Mouse (Mus musculus): Measurements from ENCODE around the gene Rrad. TPM values are rescaled to one million over a fixed set of nuclear protein-coding genes. Genes with fewer than 3 reads are reported as not detected.

Gene Rrad
- total RNA-seq, 4 experiments from 2014 or later, result 2.0 to 3.3 (median 2.5) TPM

Other genes starting within 250 kb of the Rrad start
- gene Cmtm4, start 235.5 kb downstream of the Rrad start, total RNA-seq (2022), result 10 to 100 TPM; 73.0 to 80.9 (median 75.9) TPM
- 100 to 1,000 TPM; 254 to 332 (median 270) TPM for gene Dync1li2, start 188.3 kb downstream of the Rrad start, total RNA-seq (2022)
- gene Terb1, start 121.4 kb downstream of the Rrad start, total RNA-seq (2022), result 1 to 10 TPM; 1.8 to 2.4 (median 2.1) TPM
- gene Nae1, start 96.7 kb downstream of the Rrad start, total RNA-seq (2022), result 10 to 100 TPM; 48.5 to 59.2 (median 55.1) TPM
- gene Car7, start 96.6 kb downstream of the Rrad start, total RNA-seq (2022), result 10 to 100 TPM; 22.8 to 28.3 (median 26.8) TPM
- gene Pdp2, start 39.9 kb downstream of the Rrad start, total RNA-seq (2022), result 10 to 100 TPM in 3 of 4 experiments, 1 to 10 TPM in 1; 9.0 to 11.6 (median 10.4) TPM
- gene Cdh16, start 6.9 kb downstream of the Rrad start, total RNA-seq (2022), result not detected
- gene Ciao2b, start 10.6 kb upstream of the Rrad start, total RNA-seq (2022), result 10 to 100 TPM; 28.4 to 34.8 (median 31.5) TPM
- gene Ces2a, start 102.7 kb upstream of the Rrad start, total RNA-seq (2022), result not detected
- gene Ces2b, start 200.2 kb upstream of the Rrad start, total RNA-seq (2022), result under 1 TPM in 3 of 4 experiments, not detected in 1; 0.14 to 0.19 (median 0.18) TPM
- not detected for gene Ces2c, start 215.7 kb upstream of the Rrad start, total RNA-seq (2022)

Data from left cerebral cortex, adult 8-10 months (tissue).